Mouse (Mus musculus): ENCODE measurements around the gene Cnot8. TPM values are rescaled to one million over a fixed set of nuclear protein-coding genes. Genes with fewer than 3 reads are reported as not detected.

The Cnot8 gene
- polyA plus RNA-seq, 1 experiment from 2014 or later: 95.8 TPM

DNA sequence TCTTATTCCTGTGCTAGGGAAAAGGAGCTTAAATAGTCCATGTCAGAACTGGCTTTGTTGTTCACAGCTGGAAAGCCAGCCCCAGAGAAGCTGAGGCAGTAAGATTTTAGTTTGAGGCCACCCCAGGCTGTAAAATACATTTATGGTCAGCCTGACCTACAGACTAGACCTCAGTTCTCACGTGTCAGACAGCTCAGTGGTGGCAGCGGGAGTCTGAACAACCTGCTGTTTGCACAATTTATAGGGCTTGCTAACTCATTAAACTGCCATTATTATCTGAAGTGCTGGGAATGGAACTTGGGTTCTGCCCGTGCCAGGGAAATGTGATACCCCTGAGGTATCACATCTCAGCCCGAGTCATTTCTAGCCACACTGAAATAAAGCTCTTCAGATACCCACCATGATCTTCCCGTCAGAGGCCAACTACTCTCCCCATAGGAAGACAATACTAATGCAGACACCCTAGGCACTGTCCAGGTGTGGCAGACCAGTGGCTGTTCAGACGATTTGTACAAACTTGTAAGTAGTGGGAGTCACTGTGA, 25.4 kb downstream of the Cnot8 start:
- no peak overlapping the region for H3K4me3 ChIP-seq (ENCODE audit: low read depth, low read length)
- peaks cover 6% of the 10 kb centered on the region; the same call in 1 of the 2 replicates for H3K36me3 ChIP-seq (ENCODE audit: control insufficient read depth, insufficient read depth, low read length)
- no peaks in the 10 kb centered on the region for H3K9me3 ChIP-seq (ENCODE audit: control insufficient read depth, low read length)
- no peak overlapping the region for H3K4me2 ChIP-seq (ENCODE audit: low read depth, low read length, severe bottlenecking)
- ATAC-seq (replicated peaks; ENCODE audit: low FRiP score): no peak
- H3K4me1 ChIP-seq (replicated peaks; ENCODE audit: control insufficient read depth, insufficient read depth, low read length): no peaks in the 10 kb centered on the region
- H3K27me3 ChIP-seq (ENCODE audit: control insufficient read depth, insufficient read depth, low read length): no peaks in the 10 kb centered on the region
- 88% methylated on average over 6 of the region's 6 CpGs for WGBS
- no peak for DNase-seq (ENCODE audit: low spot score)
- H3K9ac ChIP-seq (ENCODE audit: low read length): no peak overlapping the region
- no peak overlapping the region for H3K27ac ChIP-seq (ENCODE audit: low read depth, low read length)

DNA sequence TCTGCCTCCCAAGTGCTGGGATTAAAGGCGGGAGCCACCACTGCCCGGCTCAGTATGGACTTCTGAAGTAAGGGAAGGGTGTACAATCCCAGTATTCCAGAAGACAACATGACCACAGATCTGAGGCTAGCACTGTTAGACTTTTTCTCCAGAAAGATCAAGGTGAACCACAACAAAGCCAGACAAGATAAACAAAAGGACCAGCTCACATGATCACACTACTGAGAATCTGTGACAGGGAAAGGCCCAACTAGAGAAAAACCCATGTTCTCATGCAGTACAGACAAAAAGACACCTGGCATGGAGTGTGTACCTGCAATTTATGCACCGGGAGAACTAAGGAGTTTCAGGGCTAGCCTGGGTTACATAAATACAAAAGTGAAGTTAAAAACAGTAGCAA, 28.1 kb downstream of the Cnot8 start:
- no peaks in the 10 kb centered on the region for H3K4me1 ChIP-seq (replicated peaks; ENCODE audit: control insufficient read depth, insufficient read depth, low read length)
- peaks cover 3% of the 10 kb centered on the region; the same call in 1 of the 2 replicates for H3K36me3 ChIP-seq (ENCODE audit: control insufficient read depth, insufficient read depth, low read length)
- no peaks in the 10 kb centered on the region for H3K9me3 ChIP-seq (ENCODE audit: control insufficient read depth, low read length)
- H3K4me2 ChIP-seq (ENCODE audit: low read depth, low read length, severe bottlenecking): no peak overlapping the region
- H3K4me3 ChIP-seq (ENCODE audit: low read depth, low read length): no peak overlapping the region
- H3K9ac ChIP-seq (ENCODE audit: low read length): no peak overlapping the region
- no peak for DNase-seq (ENCODE audit: low spot score)
- 95% methylated on average over 3 of the region's 3 CpGs for WGBS
- H3K27me3 ChIP-seq (ENCODE audit: control insufficient read depth, insufficient read depth, low read length): no peaks in the 10 kb centered on the region
- H3K27ac ChIP-seq (ENCODE audit: low read depth, low read length): no peak overlapping the region
- ATAC-seq (replicated peaks; ENCODE audit: low FRiP score): no peak

DNA sequence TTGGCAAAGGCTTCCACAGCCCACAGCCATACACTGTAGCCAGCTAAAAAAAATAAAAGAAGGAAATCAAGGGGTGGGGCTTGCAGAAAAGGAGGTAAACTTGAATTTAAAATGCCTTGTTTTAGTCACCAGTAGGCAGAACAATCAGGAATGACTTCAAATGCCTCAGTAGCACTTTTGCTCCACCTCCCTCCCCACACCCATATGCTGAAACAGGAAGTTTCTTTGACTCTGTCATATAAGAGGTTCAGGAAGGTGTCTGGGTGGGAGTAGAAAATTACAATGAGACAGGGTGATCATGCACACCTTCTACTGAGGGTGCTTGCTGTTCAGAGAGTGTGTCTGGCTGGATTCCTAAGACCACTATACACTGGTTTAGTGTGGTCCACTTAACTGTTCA, 30.9 kb downstream of the Cnot8 start:
- Histone ChIP-seq H3K9ac (ENCODE audit: low read length) (no peak overlapping the region), H3K4me1 (replicated peaks; ENCODE audit: control insufficient read depth, insufficient read depth, low read length) (no peaks in the 10 kb centered on the region), H3K4me2 (ENCODE audit: low read depth, low read length, severe bottlenecking) (no peak overlapping the region), H3K9me3 (ENCODE audit: control insufficient read depth, low read length) (no peaks in the 10 kb centered on the region), H3K36me3 (ENCODE audit: control insufficient read depth, insufficient read depth, low read length) (peaks cover 2% of the 10 kb centered on the region; the same call in 1 of the 2 replicates), H3K27me3 (ENCODE audit: control insufficient read depth, insufficient read depth, low read length) (no peaks in the 10 kb centered on the region), H3K4me3 (ENCODE audit: low read depth, low read length) (no peak overlapping the region), H3K27ac (ENCODE audit: low read depth, low read length) (no peak overlapping the region)
- no peak for DNase-seq (ENCODE audit: low spot score)
- ATAC-seq (replicated peaks; ENCODE audit: low FRiP score): no peak

DNA sequence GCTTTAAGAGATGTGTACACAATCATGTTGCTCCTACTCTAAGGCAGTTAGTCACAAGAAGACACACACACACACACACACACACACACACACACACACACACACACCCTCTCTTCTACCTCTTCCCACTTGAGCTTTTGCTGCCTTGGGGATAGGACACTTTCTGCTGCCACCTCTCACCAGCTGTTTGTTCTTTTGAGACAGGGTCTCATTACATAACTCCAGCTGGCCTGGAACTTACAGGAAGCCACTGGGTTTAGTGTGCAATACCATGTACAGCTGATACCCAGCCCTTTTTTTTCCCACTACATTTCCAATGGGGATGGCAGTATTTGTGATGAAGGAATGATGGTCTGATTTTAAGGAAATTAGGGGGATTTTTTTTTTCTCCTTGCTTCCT, 31.3 kb downstream of the Cnot8 start:
- no peak overlapping the region for H3K4me2 ChIP-seq (ENCODE audit: low read depth, low read length, severe bottlenecking)
- ATAC-seq (replicated peaks; ENCODE audit: low FRiP score) (no peak), DNase-seq (ENCODE audit: low spot score) (no peak)
- H3K4me1 ChIP-seq (replicated peaks; ENCODE audit: control insufficient read depth, insufficient read depth, low read length): no peaks in the 10 kb centered on the region
- no peak overlapping the region for H3K9ac ChIP-seq (ENCODE audit: low read length)
- H3K36me3 ChIP-seq (ENCODE audit: control insufficient read depth, insufficient read depth, low read length): peaks cover 2% of the 10 kb centered on the region; the same call in 1 of the 2 replicates
- no peak overlapping the region for H3K4me3 ChIP-seq (ENCODE audit: low read depth, low read length)
- H3K9me3 ChIP-seq (ENCODE audit: control insufficient read depth, low read length): no peaks in the 10 kb centered on the region
- no peak overlapping the region for H3K27ac ChIP-seq (ENCODE audit: low read depth, low read length)
- H3K27me3 ChIP-seq (ENCODE audit: control insufficient read depth, insufficient read depth, low read length): no peaks in the 10 kb centered on the region

DNA sequence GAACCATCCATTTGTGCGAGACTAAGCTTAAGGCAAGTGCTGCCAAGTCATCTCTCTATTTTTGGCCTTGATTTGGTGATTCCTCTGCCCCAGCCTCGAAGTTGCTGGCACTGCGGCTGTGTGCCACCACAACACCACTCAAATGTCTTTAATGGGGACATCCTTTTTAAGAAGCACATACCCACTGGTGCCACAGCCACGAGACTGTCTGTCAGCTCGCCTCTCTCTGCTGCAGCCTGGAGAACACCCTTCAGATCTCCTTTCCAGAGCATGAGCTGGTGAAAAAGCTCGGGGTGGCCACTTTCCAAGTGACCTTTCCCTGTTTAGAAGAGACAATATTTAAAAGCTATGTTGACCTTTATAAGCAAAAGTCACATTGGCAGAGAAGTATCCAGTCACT, 32.7 kb downstream of the Cnot8 start:
- Histone ChIP-seq H3K27ac (ENCODE audit: low read depth, low read length) (no peak overlapping the region), H3K4me3 (ENCODE audit: low read depth, low read length) (no peak overlapping the region), H3K4me1 (replicated peaks; ENCODE audit: control insufficient read depth, insufficient read depth, low read length) (no peaks in the 10 kb centered on the region), H3K36me3 (ENCODE audit: control insufficient read depth, insufficient read depth, low read length) (peaks cover 4% of the 10 kb centered on the region), H3K4me2 (ENCODE audit: low read depth, low read length, severe bottlenecking) (no peak overlapping the region), H3K27me3 (ENCODE audit: control insufficient read depth, insufficient read depth, low read length) (no peaks in the 10 kb centered on the region), H3K9ac (ENCODE audit: low read length) (no peak overlapping the region), H3K9me3 (ENCODE audit: control insufficient read depth, low read length) (no peaks in the 10 kb centered on the region)
- DNase-seq (ENCODE audit: low spot score) (no peak), ATAC-seq (replicated peaks; ENCODE audit: low FRiP score) (no peak)
- WGBS: 91% methylated on average over 6 of the region's 6 CpGs

DNA sequence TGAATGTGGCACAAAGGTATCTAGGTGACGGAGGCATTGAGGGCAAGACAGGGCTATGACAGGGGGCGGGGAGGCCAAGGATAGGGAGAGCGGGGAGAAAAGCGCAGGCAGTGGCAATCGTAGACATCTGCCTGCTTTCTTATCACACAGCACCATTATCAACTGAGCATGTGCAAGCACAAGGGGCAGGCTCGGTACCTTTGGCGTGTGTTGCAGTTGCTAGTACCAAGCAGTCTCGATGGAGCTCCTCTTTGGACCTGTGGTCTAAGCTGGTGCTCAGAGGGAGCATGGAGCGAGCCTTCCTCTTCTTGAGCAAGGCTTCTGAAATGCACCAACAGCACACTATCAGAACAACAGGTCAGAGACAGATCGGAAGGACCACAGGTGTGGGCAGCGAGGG, 34.9 kb downstream of the Cnot8 start:
- Histone ChIP-seq H3K36me3 (ENCODE audit: control insufficient read depth, insufficient read depth, low read length) (peaks cover 6% of the 10 kb centered on the region), H3K9me3 (ENCODE audit: control insufficient read depth, low read length) (no peaks in the 10 kb centered on the region), H3K4me3 (ENCODE audit: low read depth, low read length) (no peak overlapping the region), H3K9ac (ENCODE audit: low read length) (no peak overlapping the region), H3K4me1 (replicated peaks; ENCODE audit: control insufficient read depth, insufficient read depth, low read length) (no peaks in the 10 kb centered on the region), H3K27ac (ENCODE audit: low read depth, low read length) (no peak overlapping the region), H3K27me3 (ENCODE audit: control insufficient read depth, insufficient read depth, low read length) (no peaks in the 10 kb centered on the region), H3K4me2 (ENCODE audit: low read depth, low read length, severe bottlenecking) (no peak overlapping the region)
- ATAC-seq (replicated peaks; ENCODE audit: low FRiP score) (no peak), DNase-seq (ENCODE audit: low spot score) (no peak)
- WGBS: 93% methylated on average over 11 of the region's 11 CpGs

DNA sequence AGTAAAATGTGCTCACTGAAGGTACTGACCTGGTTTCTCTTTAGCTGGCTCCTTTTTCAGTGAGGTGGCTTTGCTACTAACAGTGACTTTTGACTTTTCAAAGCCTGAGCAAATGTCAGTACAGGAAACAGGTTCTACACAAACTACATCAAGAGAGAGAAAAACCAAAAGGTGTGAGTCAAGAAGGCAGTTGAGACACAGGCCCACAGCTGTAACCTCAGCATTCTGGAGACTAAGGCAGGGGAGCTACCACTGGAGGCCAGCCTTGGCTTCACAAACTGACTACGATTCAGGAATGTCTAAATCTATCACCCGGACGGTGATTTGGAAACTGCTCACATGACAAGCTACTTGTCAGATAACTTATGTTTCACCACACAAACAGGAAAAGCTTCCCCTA, 35.5 kb downstream of the Cnot8 start:
- WGBS: 94% methylated on average over 3 of the region's 3 CpGs
- ATAC-seq (replicated peaks; ENCODE audit: low FRiP score): no peak
- Histone ChIP-seq H3K9ac (ENCODE audit: low read length) (no peak overlapping the region), H3K36me3 (ENCODE audit: control insufficient read depth, insufficient read depth, low read length) (peaks cover 6% of the 10 kb centered on the region), H3K4me1 (replicated peaks; ENCODE audit: control insufficient read depth, insufficient read depth, low read length) (no peaks in the 10 kb centered on the region), H3K4me2 (ENCODE audit: low read depth, low read length, severe bottlenecking) (no peak overlapping the region), H3K27me3 (ENCODE audit: control insufficient read depth, insufficient read depth, low read length) (no peaks in the 10 kb centered on the region), H3K9me3 (ENCODE audit: control insufficient read depth, low read length) (no peaks in the 10 kb centered on the region), H3K4me3 (ENCODE audit: low read depth, low read length) (no peak overlapping the region), H3K27ac (ENCODE audit: low read depth, low read length) (no peak overlapping the region)
- DNase-seq (ENCODE audit: low spot score): no peak

DNA sequence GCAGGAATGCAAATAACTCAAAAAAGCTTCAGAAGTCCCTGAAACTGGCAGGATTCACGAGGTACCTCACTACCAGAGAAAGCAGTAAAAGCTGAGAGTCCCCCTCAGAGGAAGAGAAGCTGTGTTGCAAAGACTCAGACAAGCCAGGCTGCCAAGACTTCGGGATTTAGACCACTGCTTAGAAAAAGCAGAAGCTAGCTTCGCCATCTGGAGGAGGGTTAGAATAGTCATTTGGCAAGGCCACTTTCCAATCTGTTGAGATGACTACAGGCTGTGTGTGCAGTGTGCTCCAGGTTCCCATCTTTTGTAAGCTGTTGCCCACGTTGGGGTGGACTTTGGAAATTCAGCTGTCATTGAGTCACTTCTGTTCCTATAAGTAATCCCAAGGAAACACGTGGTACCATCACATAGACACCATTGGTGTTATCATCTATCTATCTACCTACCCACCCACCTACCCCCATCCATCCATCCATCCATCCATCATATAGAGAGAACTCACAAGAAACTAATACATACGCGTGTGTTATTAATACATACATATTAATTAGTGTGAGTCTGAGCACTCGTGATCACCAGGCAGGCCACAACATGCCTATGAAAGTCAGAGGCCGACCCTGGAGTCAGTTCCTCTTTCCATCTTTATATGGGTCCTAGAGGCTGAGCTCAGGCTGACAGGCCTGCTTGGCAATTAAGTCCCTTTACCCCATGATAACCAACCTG, 39.9 kb downstream of the Cnot8 start:
- no peak for ATAC-seq (replicated peaks; ENCODE audit: low FRiP score)
- no peaks in the 10 kb centered on the region for H3K4me1 ChIP-seq (replicated peaks; ENCODE audit: control insufficient read depth, insufficient read depth, low read length)
- no peaks in the 10 kb centered on the region for H3K27me3 ChIP-seq (ENCODE audit: control insufficient read depth, insufficient read depth, low read length)
- 92% methylated on average over 9 of the region's 9 CpGs for WGBS
- H3K9ac ChIP-seq (ENCODE audit: low read length): no peak overlapping the region
- no peaks in the 10 kb centered on the region for H3K9me3 ChIP-seq (ENCODE audit: control insufficient read depth, low read length)
- no peak overlapping the region for H3K4me2 ChIP-seq (ENCODE audit: low read depth, low read length, severe bottlenecking)
- H3K27ac ChIP-seq (ENCODE audit: low read depth, low read length): no peak overlapping the region
- H3K4me3 ChIP-seq (ENCODE audit: low read depth, low read length): no peak overlapping the region
- DNase-seq (ENCODE audit: low spot score): no peak
- H3K36me3 ChIP-seq (ENCODE audit: control insufficient read depth, insufficient read depth, low read length): peaks cover 10% of the 10 kb centered on the region

DNA sequence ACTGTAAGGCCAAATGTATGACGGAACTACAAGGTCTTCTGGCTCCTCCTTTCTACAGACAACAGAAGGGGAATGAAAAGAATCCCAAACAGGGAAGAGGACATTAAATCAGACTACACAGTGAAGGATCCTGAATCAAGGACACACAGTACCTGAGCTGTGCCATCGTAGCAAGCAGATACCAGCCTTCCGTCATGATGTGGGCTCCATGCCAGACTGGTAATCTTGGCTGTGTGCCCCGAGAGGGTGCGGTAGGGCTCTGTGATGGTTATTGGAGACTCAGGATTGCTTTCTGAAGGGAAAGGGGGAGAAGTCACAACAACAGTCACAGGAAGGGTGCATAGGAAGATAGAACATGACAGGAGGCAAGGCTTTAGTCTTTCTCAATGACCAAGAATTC, 42.3 kb downstream of the Cnot8 start:
- Histone ChIP-seq H3K4me1 (replicated peaks; ENCODE audit: control insufficient read depth, insufficient read depth, low read length) (no peaks in the 10 kb centered on the region), H3K27me3 (ENCODE audit: control insufficient read depth, insufficient read depth, low read length) (no peaks in the 10 kb centered on the region), H3K9me3 (ENCODE audit: control insufficient read depth, low read length) (no peaks in the 10 kb centered on the region), H3K9ac (ENCODE audit: low read length) (no peak overlapping the region), H3K4me3 (ENCODE audit: low read depth, low read length) (no peak overlapping the region), H3K27ac (ENCODE audit: low read depth, low read length) (no peak overlapping the region), H3K4me2 (ENCODE audit: low read depth, low read length, severe bottlenecking) (no peak overlapping the region), H3K36me3 (ENCODE audit: control insufficient read depth, insufficient read depth, low read length) (peaks cover 8% of the 10 kb centered on the region)
- no peak for DNase-seq (ENCODE audit: low spot score)
- 98% methylated on average over 5 of the region's 5 CpGs for WGBS
- ATAC-seq (replicated peaks; ENCODE audit: low FRiP score): no peak

All from forebrain, embryonic 11.5 days (tissue).